Mouse (Mus musculus) liver, adult 2 months (tissue): ENCODE data around the gene Pdk2. TPM values are rescaled to one million over a fixed set of nuclear protein-coding genes. Genes with fewer than 3 reads are reported as not detected.

Experiments
- DNase-seq: peaks from one replicate; pipeline ENCODE4 v3.0.0-alpha.2; 2011; ENCODE audit warnings: low read depth, low spot score; ENCODE audit errors: extremely low read depth
- H3K27ac ChIP-seq: fragments of 200-500 bp; replicated peaks from 2 replicates; pipeline ENCODE4 v1.5.1; 2012; ENCODE audit warnings: low read depth, mild to moderate bottlenecking, control low read depth, inconsistent platforms, low read length; ENCODE audit not compliant: insufficient read depth
- H3K27me3 ChIP-seq: fragments of 200-500 bp; 2 replicates; pipeline ENCODE4 v1.6.1; 2012; ENCODE audit warnings: mild to moderate bottlenecking, moderate library complexity, low read length, inconsistent platforms; ENCODE audit not compliant: control insufficient read depth, insufficient read depth
- H3K36me3 ChIP-seq: fragments of 200-500 bp; 2 replicates; pipeline ENCODE4 v1.6.1; 2012; ENCODE audit warnings: low read length, inconsistent platforms; ENCODE audit not compliant: control insufficient read depth, insufficient read depth
- H3K4me1 ChIP-seq: fragments of 200-500 bp; 2 replicates; pipeline ENCODE4 v1.6.1; 2011; ENCODE audit warnings: low read length; ENCODE audit not compliant: control insufficient read depth, insufficient read depth
- H3K4me3 ChIP-seq: fragments of 200-500 bp; 2 replicates; pipeline ENCODE4 v1.5.1; 2011; ENCODE audit warnings: low read depth, mild to moderate bottlenecking, control low read depth, low read length, moderate library complexity; ENCODE audit not compliant: insufficient read depth
- H3K79me2 ChIP-seq: fragments of 200-500 bp; 2 replicates; pipeline ENCODE4 v1.6.1; 2012; ENCODE audit warnings: inconsistent platforms, mild to moderate bottlenecking, low read length, moderate library complexity; ENCODE audit not compliant: control insufficient read depth, insufficient read depth
- H3K9ac ChIP-seq: fragments of 200-500 bp; 2 replicates; pipeline ENCODE4 v1.6.1; 2012; ENCODE audit warnings: low read depth, mild to moderate bottlenecking, control low read depth, inconsistent platforms, low read length
- CTCF ChIP-seq: fragments of 200-500 bp; IDR thresholded peaks from 2 replicates; pipeline ENCODE4 v1.5.1; 2011; ENCODE audit warnings: low read depth, low read length, control low read depth
- POLR2A ChIP-seq: fragments of 200-500 bp; IDR thresholded peaks from 2 replicates; pipeline ENCODE4 v1.6.1; 2011; ENCODE audit warnings: low read length, control low read depth; ENCODE audit not compliant: insufficient read depth; ENCODE audit errors: extremely low read depth
- WGBS: fragments of 180-500 bp; shearing (Covaris S2); methylation state at CpG from one replicate; pipeline ENCODE4 v1.1.7; 2018; 5-methylcytosine and 5-hydroxymethylcytosine counted together
- polyA plus RNA-seq: library from polyadenylated mRNA; depleted of rRNA; stranded (reverse); fragments of >200 nt; gene quantifications from 2 replicates; pipeline ENCODE4 v1.2.3, GENCODE M21; 2012
- total RNA-seq: library from RNA; depleted of rRNA; stranded (reverse); fragments of >200 nt; gene quantifications from 2 replicates; pipeline ENCODE4 v1.2.3, GENCODE M21; 2014

The Pdk2 gene
- total and polyA plus RNA-seq, 2 experiments, result 17.7 to 101 TPM

GRCm38 (mm10) chr11:95085710-95086109, 44.6 kb upstream of the Pdk2 start:
- Histone ChIP-seq H3K4me1 (peaks cover 3% of the 10 kb centered on the region; the same call in 1 of the 2 replicates), H3K9ac (no peak overlapping the region), H3K36me3 (no peaks in the 10 kb centered on the region), H3K4me3 (no peak overlapping the region), H3K79me2 (no peaks in the 10 kb centered on the region), H3K27ac (no peak overlapping the region), H3K27me3 (no peaks in the 10 kb centered on the region)
- DNase-seq, result peak; percentile 14
- TF ChIP-seq CTCF, result no peak
- TF ChIP-seq POLR2A, result no peak
- WGBS, result 17% methylated on average over 5 of the region's 5 CpGs

- Histone ChIP-seq H3K9ac (no peak overlapping the region), H3K36me3 (no peaks in the 10 kb centered on the region), H3K27me3 (no peaks in the 10 kb centered on the region), H3K4me3 (no peak overlapping the region), H3K27ac (no peak overlapping the region), H3K4me1 (peaks cover 3% of the 10 kb centered on the region; the same call in 1 of the 2 replicates), H3K79me2 (no peaks in the 10 kb centered on the region)
- 65% methylated on average over 5 of the region's 5 CpGs for WGBS
- TF ChIP-seq CTCF (no peak), POLR2A (no peak)
- no peak for DNase-seq
These were observed 43.7 kb upstream of the Pdk2 start for GRCm38 (mm10) chr11:95084811-95085382.

- TF ChIP-seq CTCF (no peak), POLR2A (no peak)
- H3K9ac ChIP-seq, result no peak overlapping the region
- no peaks in the 10 kb centered on the region for H3K79me2 ChIP-seq
- H3K27ac ChIP-seq, result no peak overlapping the region
- H3K4me1 ChIP-seq, result peaks cover 3% of the 10 kb centered on the region; the same call in 1 of the 2 replicates
- no peak overlapping the region for H3K4me3 ChIP-seq
- H3K27me3 ChIP-seq, result no peaks in the 10 kb centered on the region
- no peaks in the 10 kb centered on the region for H3K36me3 ChIP-seq
- WGBS, result 85% methylated on average over 4 of the region's 4 CpGs
- no peak for DNase-seq
These were observed 43.0 kb upstream of the Pdk2 start for GRCm38 (mm10) chr11:95084175-95084574.

- Histone ChIP-seq H3K79me2 (no peaks in the 10 kb centered on the region), H3K27ac (no peak overlapping the region), H3K36me3 (no peaks in the 10 kb centered on the region), H3K27me3 (no peaks in the 10 kb centered on the region), H3K4me3 (no peak overlapping the region), H3K4me1 (peaks cover 3% of the 10 kb centered on the region; the same call in 1 of the 2 replicates), H3K9ac (no peak overlapping the region)
- WGBS, result 92% methylated on average over 7 of the region's 7 CpGs
- TF ChIP-seq CTCF (no peak), POLR2A (no peak)
- DNase-seq, result no peak
These were observed 41.7 kb upstream of the Pdk2 start for GRCm38 (mm10) chr11:95082896-95083295.

- WGBS, result 92% methylated on average over 6 of the region's 6 CpGs
- Histone ChIP-seq H3K9ac (no peak overlapping the region), H3K4me1 (peaks cover 5% of the 10 kb centered on the region; the same call in 1 of the 2 replicates), H3K79me2 (no peaks in the 10 kb centered on the region), H3K27ac (no peak overlapping the region), H3K27me3 (no peaks in the 10 kb centered on the region), H3K4me3 (no peak overlapping the region), H3K36me3 (no peaks in the 10 kb centered on the region)
- TF ChIP-seq POLR2A (no peak), CTCF (no peak)
- no peak for DNase-seq
These were observed 39.6 kb upstream of the Pdk2 start for GRCm38 (mm10) chr11:95080783-95081182.

GRCm38 (mm10) chr11:95079256-95079875, 38.2 kb upstream of the Pdk2 start:
- Histone ChIP-seq H3K9ac (no peak overlapping the region), H3K79me2 (no peaks in the 10 kb centered on the region), H3K4me1 (peaks cover 6% of the 10 kb centered on the region; the same call in 1 of the 2 replicates), H3K27ac (no peak overlapping the region), H3K27me3 (no peaks in the 10 kb centered on the region), H3K36me3 (no peaks in the 10 kb centered on the region), H3K4me3 (no peak overlapping the region)
- 68% methylated on average over 6 of the region's 6 CpGs for WGBS
- no peak for TF ChIP-seq POLR2A
- no peak for TF ChIP-seq CTCF
- DNase-seq, result no peak
